Mouse (Mus musculus): Measurements from ENCODE around the gene Olfr314.
"Not testable (repeated sequence)": the region's sequence is repeated elsewhere in the genome, so short reads cannot be mapped to it uniquely, and the experiment has no call there.

Olfr314 gene

DNA sequence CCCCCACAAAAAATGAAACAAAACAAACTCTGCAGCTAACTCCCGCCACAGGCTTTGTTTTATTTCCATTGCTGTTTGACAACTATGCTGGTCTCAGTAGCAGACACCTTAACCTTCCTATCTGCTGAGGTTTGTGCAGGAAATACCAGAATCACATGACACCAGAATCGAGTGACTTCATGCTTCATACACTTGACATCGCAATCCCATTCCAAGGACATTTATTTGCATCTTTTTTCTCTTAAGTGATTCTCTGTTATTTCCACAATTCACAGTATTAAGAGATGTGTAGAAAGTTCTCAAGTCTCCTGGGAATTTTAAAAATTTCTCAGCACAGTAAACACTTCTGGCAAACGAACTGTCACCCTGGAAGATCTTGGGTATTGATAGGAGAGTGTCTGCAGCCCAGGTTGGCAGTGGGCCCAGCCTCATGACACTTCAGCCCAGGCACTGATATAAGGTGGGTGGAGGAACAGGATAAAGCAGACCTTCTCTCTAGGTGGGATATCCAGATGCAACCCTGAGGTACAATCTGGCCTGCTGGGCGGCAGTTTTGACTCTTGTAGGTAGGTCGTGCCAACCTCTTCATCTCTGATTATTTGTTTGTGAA lies at the start of gene Olfr314:
Gene Olfr314 (plus strand): TSS at position 473 of the 610 bp plus-strand sequence.
- no peak for DNase-seq (ENCODE audit: low read depth)

DNA sequence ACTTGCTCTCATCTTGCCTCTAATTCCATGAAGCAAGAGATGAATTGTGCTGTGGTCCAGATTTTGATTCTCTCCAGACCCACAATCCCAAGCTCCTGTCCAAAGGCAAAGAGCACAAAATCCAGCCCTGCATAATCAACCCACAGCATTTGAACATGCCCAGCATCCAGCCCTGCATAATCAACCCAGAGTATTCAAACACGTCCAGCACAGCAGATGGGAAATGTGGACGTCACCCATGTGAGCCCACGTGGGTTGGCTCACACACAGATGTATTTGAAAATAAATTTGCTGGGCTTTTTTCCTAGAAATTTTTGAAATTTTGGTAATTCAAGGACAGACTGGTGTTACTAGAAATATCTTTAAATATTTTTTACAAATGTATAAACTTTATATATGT lies 49.4 kb upstream of the Olfr314 start:
- no peak for DNase-seq (ENCODE audit: low read depth)

DNA sequence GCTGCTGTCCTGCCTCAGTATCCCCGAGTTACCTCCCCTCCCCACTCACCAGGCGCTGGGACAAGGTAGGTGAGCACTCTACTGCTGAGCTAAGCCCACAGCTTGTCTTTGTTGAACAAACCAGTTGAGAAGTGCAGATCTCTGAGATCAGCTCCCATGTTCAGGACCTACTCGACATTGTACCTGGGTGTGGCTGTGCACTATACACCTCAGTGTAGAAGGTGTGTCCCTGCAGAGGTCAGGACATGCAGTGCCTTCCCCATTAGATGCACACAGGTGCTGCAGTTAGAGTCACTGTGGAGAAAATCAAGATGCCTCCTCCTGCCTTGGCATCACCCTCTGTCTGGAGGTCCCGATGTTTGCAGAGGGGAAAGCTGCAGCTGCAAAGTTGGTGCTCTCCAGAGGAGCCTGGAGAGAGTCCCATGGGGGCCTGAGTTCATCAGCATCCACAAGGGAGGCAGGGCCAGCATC lies 43.9 kb upstream of the Olfr314 start, which contains the start of gene Olfr317:
Gene Olfr317 (minus strand): TSS at position 421 of the 471 bp plus-strand sequence.
- DNase-seq (ENCODE audit: low read depth): no peak

DNA sequence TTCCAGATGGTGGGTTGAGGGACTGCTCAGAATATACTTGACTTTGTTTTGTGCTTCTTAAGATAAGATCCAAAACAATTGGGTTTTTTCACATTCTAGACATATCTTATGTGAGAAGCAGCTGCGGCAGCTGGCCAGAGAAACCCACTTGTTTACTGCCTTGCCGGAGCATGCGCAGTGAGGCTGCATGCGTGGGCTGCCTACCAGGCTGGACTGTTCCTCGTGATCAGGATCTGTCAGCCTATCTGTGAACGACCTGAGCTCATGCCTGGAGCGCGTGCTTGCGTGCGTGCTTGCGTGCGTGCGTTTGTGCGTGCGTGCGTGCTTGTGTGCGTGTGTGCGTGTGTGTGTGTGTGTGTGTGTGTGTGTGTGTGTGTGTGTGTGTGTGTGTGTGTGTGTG lies 31.7 kb upstream of the Olfr314 start:
- DNase-seq (ENCODE audit: low read depth): not testable (repeated sequence)

DNA sequence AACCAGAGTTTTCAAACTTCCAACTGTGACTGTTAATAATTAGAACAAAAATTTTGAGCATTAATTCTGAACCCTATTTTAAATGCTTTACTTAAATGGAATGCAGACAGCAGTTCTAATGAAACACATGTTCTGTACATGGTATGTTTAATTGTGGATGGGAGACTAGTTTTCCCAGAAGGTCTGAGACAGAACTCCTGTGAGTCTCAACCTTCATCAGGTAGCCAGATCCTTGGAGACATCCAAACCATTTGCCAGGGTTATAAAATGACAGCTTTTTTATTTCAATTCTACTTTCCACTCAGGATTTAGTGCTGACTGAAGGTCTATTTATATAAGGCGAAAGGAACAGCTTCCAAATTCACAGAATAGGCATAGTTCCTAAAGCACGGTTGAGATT lies 30.3 kb upstream of the Olfr314 start, which contains the start of gene Olfr316:
Gene Olfr316 (plus strand): TSS at position 301 of the 400 bp plus-strand sequence.
- DNase-seq (ENCODE audit: low read depth): no peak

DNA sequence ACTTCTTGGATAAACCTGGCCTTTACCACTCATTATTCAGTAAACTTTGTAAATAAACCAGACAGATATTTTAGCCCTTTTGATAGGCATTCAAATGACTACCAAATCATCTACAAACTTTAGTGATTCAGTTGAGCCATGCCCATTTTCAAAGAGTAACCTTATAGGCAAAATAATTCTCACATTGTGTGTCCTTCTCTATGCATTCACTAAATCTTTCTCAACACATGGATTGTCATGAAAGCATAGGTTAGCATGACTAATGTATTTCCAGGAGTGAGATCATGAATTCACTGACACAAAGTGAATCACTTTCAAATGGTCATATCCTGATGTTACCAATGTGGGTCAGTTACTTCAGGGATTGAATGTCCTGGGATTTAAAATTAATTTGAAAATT lies 9.9 kb upstream of the Olfr314 start, which contains the start of gene Olfr315:
Gene Olfr315 (plus strand): TSS at position 301 of the 400 bp plus-strand sequence.
- DNase-seq (ENCODE audit: low read depth): no peak

DNA sequence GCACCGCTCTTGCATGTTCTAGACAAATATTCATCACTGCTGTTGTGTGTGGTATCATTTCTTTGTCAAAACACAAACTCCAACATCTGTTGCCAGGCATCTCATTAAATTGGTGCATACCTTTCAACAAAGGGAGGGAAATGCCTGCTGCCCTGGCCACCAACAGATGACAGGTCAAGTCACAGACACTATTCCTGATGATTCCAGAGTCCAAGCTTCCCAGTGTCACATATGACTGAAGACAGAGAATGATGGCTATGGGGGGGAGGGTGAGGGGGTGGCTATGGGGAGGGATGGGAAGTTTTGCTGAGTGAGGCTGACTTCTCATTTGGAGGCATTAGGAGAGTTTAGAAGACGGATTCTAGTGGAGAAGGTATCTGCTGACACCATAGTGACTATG lies 1.4 kb downstream of the Olfr314 start:
- no peak for DNase-seq (ENCODE audit: low read depth)

DNA sequence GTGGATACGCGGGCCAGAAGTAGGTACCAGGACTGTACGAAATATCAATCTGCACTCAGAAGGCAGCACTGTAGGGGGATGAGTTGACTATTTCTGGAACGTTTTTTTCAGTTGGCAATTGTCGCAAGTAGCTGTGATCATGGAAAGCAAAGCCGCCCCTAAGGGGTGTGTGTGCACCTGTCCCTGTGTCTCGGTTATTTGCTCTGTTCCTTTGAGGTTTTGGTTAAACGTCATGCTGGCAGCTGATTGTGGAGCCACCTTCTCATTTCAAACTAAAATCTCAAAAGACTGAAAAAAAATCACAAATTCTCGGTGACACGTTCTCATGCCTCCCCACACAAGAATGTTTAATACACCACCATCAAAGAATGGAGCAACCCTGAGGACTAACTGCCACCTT lies 4.9 kb downstream of the Olfr314 start:
- DNase-seq (ENCODE audit: low read depth): no peak

DNA sequence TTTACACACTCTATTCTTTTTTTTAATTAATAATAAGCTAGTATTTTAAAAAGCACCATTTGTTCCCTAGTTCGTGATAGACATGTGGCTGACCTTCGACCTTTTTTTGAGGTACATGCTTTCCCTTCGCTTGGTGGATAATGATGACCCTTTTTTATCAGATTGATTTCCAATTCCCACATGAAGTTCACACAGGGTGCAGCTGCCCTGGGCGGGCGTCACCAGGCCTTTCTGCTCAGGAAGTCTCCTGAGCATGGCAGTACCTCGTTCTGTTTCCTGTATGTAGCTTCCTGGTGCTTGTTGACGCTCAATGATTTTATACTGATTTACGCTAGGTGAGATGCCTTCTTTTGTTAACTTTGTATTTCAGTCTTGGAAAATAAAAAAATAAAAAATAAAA lies 5.6 kb downstream of the Olfr314 start:
- no peak for DNase-seq (ENCODE audit: low read depth)

DNA sequence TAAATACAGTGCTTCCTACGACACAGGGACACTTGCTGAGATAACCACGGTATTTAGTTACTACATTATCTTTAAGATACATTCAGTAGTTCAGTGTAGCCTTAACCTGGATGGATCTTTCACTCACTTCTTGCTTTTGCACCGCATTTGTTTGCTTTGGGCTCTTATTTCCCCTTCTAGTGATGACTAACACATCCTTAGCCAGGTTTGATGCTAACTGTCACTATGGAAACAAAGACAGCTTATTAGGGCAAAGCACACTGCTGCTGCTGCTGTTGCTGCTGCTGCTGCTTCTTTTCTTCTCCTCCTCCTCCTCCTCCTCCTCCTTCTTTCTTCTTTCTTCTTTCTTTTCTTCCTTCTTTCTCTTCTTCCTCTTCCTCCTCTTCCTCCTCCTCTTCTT lies 6.8 kb downstream of the Olfr314 start:
- no peak for DNase-seq (ENCODE audit: low read depth)

DNA sequence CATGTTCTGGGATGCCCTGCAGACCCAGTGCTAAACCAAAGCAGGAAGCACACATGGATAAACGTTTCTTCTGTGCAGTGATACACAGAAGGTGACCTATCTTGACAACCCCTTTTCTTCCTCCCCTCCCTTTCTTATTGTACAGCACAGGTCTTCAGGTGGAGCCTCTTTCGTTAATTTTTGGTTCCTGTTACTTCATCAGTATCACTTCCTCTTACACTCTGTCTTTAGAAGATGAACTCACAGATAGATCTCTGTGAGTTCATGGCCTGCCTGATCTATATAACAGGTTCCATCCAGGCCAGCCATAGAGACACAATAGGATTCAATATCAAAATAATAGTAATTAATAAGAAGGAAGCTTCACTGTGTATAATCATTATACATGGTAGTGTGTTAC lies 7.3 kb downstream of the Olfr314 start:
- DNase-seq (ENCODE audit: low read depth): no peak

DNA sequence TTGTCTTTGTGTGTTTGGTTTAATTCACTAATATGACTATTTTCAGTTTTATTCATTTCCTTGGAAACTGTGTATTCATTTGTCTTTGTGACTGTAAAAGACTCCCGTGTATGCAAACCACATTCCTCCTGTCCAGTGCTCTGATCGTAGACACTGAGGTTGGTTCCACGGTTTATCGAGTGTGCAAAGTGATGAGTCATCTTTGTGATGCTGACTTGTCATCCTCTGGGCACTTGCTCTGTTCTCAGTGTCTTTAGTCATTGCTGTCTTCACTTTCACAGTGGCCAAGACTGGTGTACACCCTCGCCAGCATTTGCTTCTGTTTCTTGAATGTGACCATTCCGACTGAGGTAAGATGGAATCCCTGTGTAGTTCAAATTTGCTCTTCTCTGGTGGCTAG lies 7.9 kb downstream of the Olfr314 start:
- DNase-seq (ENCODE audit: low read depth): no peak

DNA sequence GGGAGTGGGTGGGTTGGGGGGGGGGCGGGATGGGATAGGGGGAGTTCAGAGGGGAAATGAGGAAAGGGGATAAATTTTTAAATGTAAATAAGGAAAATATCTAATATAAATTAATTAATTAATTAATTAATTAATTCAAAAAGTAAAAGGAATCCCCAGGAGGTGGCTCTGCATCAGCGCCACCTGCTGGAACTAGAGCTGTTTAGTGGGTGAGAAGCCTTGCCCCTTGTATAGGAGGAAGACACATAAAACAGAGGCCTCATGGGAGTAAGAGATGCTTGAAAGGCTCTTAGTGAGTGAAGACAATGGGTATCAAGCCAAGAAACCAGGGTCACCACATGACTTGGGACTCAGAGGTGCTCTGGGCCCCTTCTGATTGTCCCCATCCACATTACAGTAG lies 13.1 kb downstream of the Olfr314 start:
- DNase-seq (ENCODE audit: low read depth): no peak

DNA sequence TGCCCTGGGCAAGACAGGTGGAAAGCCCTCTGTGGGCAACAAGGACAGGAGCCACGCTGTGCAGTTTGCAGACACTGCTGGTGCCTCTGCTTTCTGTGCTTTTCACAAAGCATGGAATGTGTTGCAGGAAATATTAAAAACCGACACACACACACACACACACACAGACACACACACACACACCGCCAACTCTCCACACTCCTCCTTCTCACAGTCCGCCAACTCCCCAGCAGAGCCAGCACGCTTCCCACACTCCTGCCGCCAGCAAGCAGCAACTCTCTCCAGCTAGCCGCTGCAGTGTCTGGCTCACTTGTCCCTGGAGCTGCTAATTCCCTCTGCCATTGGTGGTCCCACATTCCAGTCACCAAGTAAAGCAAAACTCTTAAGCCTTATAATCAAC lies 14.1 kb downstream of the Olfr314 start:
- no peak for DNase-seq (ENCODE audit: low read depth)

DNA sequence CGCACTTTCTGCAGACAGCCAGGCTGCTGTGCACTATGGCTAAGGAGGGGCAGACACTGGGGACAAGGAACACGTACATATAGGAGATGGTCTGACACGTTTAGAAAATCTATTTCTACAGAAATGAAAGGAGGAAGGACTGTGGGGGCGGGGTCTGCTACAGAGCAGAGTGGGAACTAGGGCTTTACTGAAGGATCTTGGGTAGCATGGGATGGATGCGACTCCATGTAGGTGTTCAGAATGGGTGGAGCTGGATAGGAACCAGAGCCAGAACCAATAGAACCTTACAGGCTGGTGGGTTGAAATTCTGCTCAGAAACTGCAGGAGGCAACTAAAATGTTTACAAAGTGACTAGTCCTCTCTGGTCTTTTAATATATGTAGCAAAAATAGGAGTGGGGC lies 17.0 kb downstream of the Olfr314 start:
- no peak for DNase-seq (ENCODE audit: low read depth)

DNA sequence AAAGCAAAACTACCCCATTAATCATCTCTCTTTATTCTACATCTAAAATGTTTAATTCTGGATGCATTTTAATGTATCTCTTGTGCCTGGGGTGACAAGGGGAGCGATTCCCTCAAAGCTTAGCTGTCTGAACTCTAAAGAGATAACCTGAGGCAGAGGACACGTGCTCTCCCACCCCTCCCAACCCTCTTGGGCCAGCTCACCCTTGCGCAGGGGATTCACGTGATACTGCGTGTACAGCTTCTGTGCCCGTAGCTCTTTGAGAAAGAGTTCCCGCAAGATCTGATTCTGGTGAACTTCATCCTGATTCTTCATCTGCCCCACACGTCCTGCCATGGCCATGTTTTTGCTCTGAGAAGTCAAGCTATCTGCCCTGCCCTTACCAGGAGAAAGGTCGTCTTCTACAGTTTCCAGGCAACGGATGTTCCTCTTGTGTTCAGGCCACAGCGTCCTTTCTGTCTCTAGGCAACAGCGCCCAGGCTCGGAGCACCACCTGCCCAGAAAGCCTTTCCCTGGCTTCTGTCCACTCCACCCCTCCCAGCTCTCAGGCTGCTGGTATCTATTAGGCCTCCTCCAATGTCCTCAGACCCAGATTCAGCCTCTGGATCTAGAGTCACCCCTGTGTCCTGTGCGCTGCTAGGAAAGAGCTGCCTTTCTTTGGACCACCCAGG lies 18.9 kb downstream of the Olfr314 start, which contains the start of gene Fam183b:
Gene Fam183b (minus strand): TSS at position 403 of the 671 bp plus-strand sequence.
- DNase-seq (ENCODE audit: low read depth): no peak

DNA sequence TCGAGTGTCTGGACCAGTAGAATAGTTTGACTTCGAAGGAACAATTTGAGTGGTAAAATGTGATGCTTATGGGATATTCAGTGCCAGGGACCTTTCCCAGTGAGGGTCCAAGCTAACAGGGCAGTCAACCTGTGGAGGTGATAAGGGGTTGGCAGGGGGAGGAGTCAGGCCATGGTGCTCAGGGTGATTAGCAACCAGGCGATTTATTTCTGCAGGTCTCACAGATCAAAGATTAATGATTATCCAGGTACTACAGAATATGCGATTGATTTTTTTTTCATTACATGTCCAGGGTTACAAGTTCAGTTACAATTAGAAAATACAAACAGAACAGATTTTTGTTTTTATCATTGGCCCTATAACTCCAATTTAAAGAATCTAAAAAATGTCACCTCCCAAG lies 21.1 kb downstream of the Olfr314 start:
- no peak for DNase-seq (ENCODE audit: low read depth)

DNA sequence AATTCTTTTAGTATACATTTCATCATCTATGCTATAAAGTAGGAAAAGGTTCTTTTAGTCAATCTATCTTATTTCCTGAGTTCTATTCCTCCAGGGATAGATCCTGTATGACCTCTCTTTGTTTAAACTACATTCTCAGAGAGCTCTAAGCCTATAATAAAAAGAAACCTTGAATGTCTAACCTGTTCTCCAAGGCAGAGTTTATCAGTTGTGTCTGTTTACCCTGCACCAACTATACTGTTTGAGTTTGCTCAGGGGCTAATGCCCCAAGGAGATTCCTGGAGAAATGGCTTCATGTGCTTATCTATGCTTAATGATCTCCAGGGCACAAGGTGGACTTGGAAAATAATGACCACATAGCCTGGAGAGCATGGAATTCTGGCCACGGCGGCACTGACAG lies 21.6 kb downstream of the Olfr314 start:
- no peak for DNase-seq (ENCODE audit: low read depth)

DNA sequence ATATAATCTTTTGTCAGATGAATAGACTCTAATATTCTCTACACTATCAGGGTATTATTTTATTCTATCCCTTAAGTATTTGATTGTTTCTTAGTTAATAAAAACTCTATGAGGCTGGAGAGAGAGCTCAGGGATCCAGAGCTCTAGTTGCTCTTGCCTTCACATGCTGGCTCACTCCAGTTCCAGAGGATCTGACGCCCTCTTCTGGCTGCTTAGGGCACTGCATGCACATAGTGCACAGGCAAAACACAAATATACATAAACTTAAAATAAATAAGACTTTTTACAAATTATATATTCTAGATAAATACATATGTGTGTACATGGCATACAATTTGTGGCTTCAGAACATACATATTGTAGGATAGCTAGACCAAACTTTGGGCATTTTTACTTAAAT lies 29.2 kb downstream of the Olfr314 start:
- DNase-seq (ENCODE audit: low read depth): no peak

DNA sequence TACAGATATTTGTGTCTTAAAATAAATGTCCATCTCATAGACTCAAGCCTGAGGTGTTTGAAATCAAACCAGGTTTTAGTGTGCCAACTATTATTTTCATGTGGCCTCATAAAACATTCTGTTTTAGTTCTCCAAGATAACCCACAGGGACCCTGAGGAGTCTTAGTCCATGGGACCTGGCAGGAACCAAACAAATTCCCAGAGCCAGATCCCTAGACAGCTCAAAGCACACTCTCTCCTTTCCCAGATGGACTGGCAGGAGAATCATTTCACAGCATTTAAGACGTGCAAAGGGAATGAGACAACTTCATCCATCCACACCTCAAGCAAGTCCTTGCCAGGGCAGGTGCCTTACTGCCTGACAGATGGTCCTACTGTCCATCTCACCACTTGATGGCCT lies 31.9 kb downstream of the Olfr314 start, which contains the start of gene Olfr313:
Gene Olfr313 (plus strand): TSS at position 301 of the 400 bp plus-strand sequence.
- DNase-seq (ENCODE audit: low read depth): not testable (repeated sequence)

DNA sequence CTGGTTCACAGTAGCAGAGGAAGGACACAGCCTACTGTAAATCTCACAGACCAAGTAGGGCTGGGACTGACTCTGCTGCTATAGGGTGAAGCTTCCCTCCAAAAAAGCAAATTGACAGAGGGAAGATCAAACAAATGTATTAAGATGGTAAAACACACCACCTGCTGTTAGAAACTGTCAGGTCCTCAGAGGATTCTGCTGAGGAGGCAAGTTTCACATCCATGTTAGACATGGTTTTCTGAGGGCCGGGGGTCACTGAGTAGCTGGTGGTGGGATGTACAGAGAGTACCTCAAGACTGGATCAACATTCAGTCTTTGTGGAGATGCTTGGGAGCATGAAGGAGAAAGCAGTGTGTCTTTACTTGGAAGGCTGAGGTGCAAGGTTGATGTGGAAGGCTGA lies 32.9 kb downstream of the Olfr314 start:
- no peak for DNase-seq (ENCODE audit: low read depth)

DNA sequence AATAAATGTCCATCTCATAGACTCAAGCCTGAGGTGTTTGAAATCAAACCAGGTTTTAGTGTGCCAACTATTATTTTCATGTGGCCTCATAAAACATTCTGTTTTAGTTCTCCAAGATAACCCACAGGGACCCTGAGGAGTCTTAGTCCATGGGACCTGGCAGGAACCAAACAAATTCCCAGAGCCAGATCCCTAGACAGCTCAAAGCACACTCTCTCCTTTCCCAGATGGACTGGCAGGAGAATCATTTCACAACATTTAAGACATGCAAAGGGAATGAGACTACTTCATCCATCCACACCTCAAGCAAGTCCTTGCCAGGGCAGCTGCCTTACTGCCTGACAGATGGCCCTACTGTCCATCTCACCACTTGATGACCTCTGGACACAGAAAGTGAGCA lies 46.2 kb downstream of the Olfr314 start, which contains the start of gene Olfr312:
Gene Olfr312 (plus strand): TSS at position 301 of the 400 bp plus-strand sequence.
- DNase-seq (ENCODE audit: low read depth): not testable (repeated sequence)

DNA sequence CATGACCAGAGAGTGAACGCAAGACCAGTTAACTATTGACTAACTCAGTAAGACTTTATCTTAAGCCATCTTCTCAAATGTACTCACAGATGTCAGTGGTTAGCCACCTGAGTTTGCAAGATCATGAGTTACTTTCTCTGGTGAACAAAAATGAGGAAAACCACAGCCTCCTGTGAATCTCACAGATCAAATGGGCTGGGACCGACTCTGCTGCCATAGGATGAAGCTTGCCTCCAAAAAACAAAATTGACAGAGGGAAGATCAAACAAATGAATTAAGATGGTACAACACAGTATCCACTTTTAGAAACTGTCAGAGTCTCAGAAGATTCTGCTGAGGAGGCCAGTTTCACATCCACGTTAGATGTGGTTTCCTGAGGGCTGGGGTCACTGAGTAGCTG lies 47.0 kb downstream of the Olfr314 start:
- DNase-seq (ENCODE audit: low read depth): no peak

Data from c-Kit-positive CD71-positive TER-119-negative erythroid progenitor cells, embryonic 14.5 days (primary cell).